Comparison of ENCODE assay signal across 8 mouse cellular contexts in the genomic region with DNA sequence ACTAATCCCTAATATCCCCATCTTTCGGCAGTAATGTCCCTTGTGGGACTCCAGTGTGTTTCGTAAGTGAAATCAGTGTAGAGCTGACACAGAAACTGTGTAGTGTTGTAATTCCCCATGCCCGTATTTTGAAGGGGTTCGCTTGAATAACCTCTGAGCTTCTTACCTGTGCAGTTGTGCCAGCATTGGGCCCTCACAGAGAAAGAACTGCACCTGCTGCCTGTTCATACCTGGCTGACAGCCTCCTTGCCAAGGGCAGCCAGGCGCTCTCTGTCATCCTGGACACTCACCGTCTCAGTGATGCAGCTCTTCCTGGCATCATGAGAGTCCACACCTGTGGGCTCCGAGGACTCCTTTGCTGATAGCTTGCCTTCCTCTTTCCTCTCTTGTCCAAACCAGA. TPM values are rescaled to one million over a fixed set of nuclear protein-coding genes. Genes with fewer than 3 reads are reported as not detected.
DNase-seq lines count a peak whose midpoint lies in the region; ATAC-seq and TF ChIP-seq lines count a peak whose summit lies in the region.

No protein-coding gene starts in this region.

- 82% methylated on average over 7 of the region's 7 CpGs for WGBS in heart, embryonic 12.5 days
- WGBS in forebrain, embryonic 15.5 days, result 78% methylated on average over 7 of the region's 7 CpGs
- WGBS in liver, postnatal 0 days (ENCODE audit: insufficient replicate concordance), result 68% methylated on average over 7 of the region's 7 CpGs

- no peak for ATAC-seq in heart, embryonic 12.5 days (ENCODE audit: insufficient number of reproducible peaks, low FRiP score)
- no peak for ATAC-seq in forebrain, embryonic 15.5 days (replicated peaks)
- no peak for ATAC-seq in liver, postnatal 0 days

- intact Hi-C loops in gastrocnemius, postnatal 36 days (cut with DNase I), result no loop called here
- intact Hi-C loops in gastrocnemius, postnatal 14 days (cut with DNase I; ENCODE audit: low total_unique reads), result no loop called here

- H3K4me3 ChIP-seq in heart, embryonic 12.5 days, result peak overlapping the region; percentile 64
- H3K4me3 ChIP-seq in bone marrow macrophage, adult 2 months (ENCODE audit: insufficient read depth, low read length), result peak overlapping the region; percentile 89; the same call in 1 of the 2 replicates
- peak overlapping the region; percentile 72 for H3K4me3 ChIP-seq in forebrain, embryonic 15.5 days
- peak overlapping the region; percentile 95 for H3K4me3 ChIP-seq in liver, postnatal 0 days (ENCODE audit: low read depth, low read length)

- H3K36me3 ChIP-seq in heart, embryonic 12.5 days, result no peaks in the 10 kb centered on the region
- H3K36me3 ChIP-seq in forebrain, embryonic 15.5 days, result 0 out of 2 replicates have a peak, but pooled peaks cover 6% of the 10 kb centered on the region
- H3K36me3 ChIP-seq in liver, postnatal 0 days (replicated peaks; ENCODE audit: insufficient read depth, low read length), result peaks cover 4% of the 10 kb centered on the region

- no peak for TF ChIP-seq CTCF in bone marrow macrophage, adult 2 months (IDR thresholded peaks at IDR 0.05; ENCODE audit: low read depth, low read length)
- no peak for TF ChIP-seq CTCF in liver, postnatal 0 days (IDR thresholded peaks at IDR 0.05; ENCODE audit: low read depth)

- TF ChIP-seq EP300 in liver, postnatal 0 days (IDR thresholded peaks at IDR 0.05; ENCODE audit: low read depth), result no peak

- TF ChIP-seq POLR2A in bone marrow macrophage, adult 2 months (IDR thresholded peaks at IDR 0.05; ENCODE audit: borderline replicate concordance, low read depth, low read length), result no peak

- no peak overlapping the region for H3K9ac ChIP-seq in heart, embryonic 12.5 days
- peak overlapping the region; percentile 75 for H3K9ac ChIP-seq in forebrain, embryonic 15.5 days (replicated peaks)
- peak overlapping the region; percentile 97 for H3K9ac ChIP-seq in liver, postnatal 0 days (replicated peaks)

- no peak overlapping the region for H3K27ac ChIP-seq in heart, embryonic 12.5 days (ENCODE audit: poor library complexity, severe bottlenecking)
- no peak overlapping the region for H3K27ac ChIP-seq in bone marrow macrophage, adult 2 months (ENCODE audit: insufficient read depth, low read depth, low read length)
- no peak overlapping the region for H3K27ac ChIP-seq in forebrain, embryonic 15.5 days (replicated peaks)
- peak overlapping the region; percentile 92; the same call in 1 of the 2 replicates for H3K27ac ChIP-seq in liver, postnatal 0 days (ENCODE audit: low read depth)

- no peak for DNase-seq in heart, adult 18-20 months
- no peak for DNase-seq in liver, postnatal 0 days
- no peak for DNase-seq in gastrocnemius, postnatal 36 days
- DNase-seq in natural killer cell, adult 2 months (ENCODE audit: low spot score in 2 of 2), result no peak
- no peak for DNase-seq in gastrocnemius, postnatal 14 days

- peaks cover 12% of the 10 kb centered on the region for H3K4me1 ChIP-seq in heart, embryonic 12.5 days (replicated peaks)
- H3K4me1 ChIP-seq in bone marrow macrophage, adult 2 months (ENCODE audit: control insufficient read depth, insufficient read depth, low read length), result peaks cover 7% of the 10 kb centered on the region
- peaks cover 24% of the 10 kb centered on the region for H3K4me1 ChIP-seq in forebrain, embryonic 15.5 days
- peaks cover 35% of the 10 kb centered on the region for H3K4me1 ChIP-seq in liver, postnatal 0 days (ENCODE audit: insufficient read depth)

- H3K27me3 ChIP-seq in heart, embryonic 12.5 days (replicated peaks), result peaks cover 6% of the 10 kb centered on the region
- H3K27me3 ChIP-seq in forebrain, embryonic 15.5 days, result no peaks in the 10 kb centered on the region
- no peaks in the 10 kb centered on the region for H3K27me3 ChIP-seq in liver, postnatal 0 days (ENCODE audit: insufficient read depth, low read length)

- H3K9me3 ChIP-seq in heart, embryonic 12.5 days (replicated peaks), result 0 out of 2 replicates have a peak, but pooled peaks cover 3% of the 10 kb centered on the region
- no peaks in the 10 kb centered on the region for H3K9me3 ChIP-seq in forebrain, embryonic 15.5 days
- H3K9me3 ChIP-seq in liver, postnatal 0 days (ENCODE audit: low read length), result no peaks in the 10 kb centered on the region

- peak overlapping the region; percentile 91 for H3K4me2 ChIP-seq in heart, embryonic 12.5 days
- peak overlapping the region; percentile 70 for H3K4me2 ChIP-seq in forebrain, embryonic 15.5 days (replicated peaks)
- peak overlapping the region; percentile 99 for H3K4me2 ChIP-seq in liver, postnatal 0 days (ENCODE audit: low read depth, low read length)

RNA-seq across cellular contexts. Expression of a gene that starts 1.3 kb away (rescaled TPM):
- 6.9 and 9.2 TPM in 2 replicates for polyA plus RNA-seq in heart, embryonic 12.5 days (2016; fragmentation: Nextera tagmentation; extraction: Ambion mirVana)
- 10 to 100 TPM; 15.9 to 16.9 TPM for total RNA-seq in heart, adult 18-20 months (2021)
- 47.2 and 58.5 TPM in 2 replicates for polyA plus RNA-seq in bone marrow macrophage, adult 2 months (2012; ENCODE audit: insufficient read depth, insufficient read length, missing spikeins)
- 26.2 and 27.3 TPM in 2 replicates for polyA plus RNA-seq in forebrain, embryonic 15.5 days (2015; fragmentation: Nextera tagmentation; extraction: Ambion mirVana)
- 6.2 and 6.4 TPM in 2 replicates for polyA plus RNA-seq in liver, postnatal 0 days (2015; fragmentation: Nextera tagmentation; extraction: Ambion mirVana)
- 10 to 100 TPM; 36.7 to 38.3 TPM for total RNA-seq in gastrocnemius, postnatal 36 days (2021)
- total RNA-seq in gastrocnemius, postnatal 14 days (2021), result 10 to 100 TPM; 25.7 to 28.5 TPM

RNA-seq across cellular contexts. Expression of a gene that starts 30.0 kb away (rescaled TPM):
- polyA plus RNA-seq in heart, embryonic 12.5 days (2016; fragmentation: Nextera tagmentation; extraction: Ambion mirVana), result 0.69 TPM in 1 of 2 replicates, not detected in the other
- total RNA-seq in heart, adult 18-20 months (2021), result 1 to 10 TPM; 2.5 to 2.6 TPM
- 33.8 and 36.3 TPM in 2 replicates for polyA plus RNA-seq in bone marrow macrophage, adult 2 months (2012; ENCODE audit: insufficient read depth, insufficient read length, missing spikeins)
- 1.4 and 1.6 TPM in 2 replicates for polyA plus RNA-seq in forebrain, embryonic 15.5 days (2015; fragmentation: Nextera tagmentation; extraction: Ambion mirVana)
- 0.75 and 0.81 TPM in 2 replicates for polyA plus RNA-seq in liver, postnatal 0 days (2015; fragmentation: Nextera tagmentation; extraction: Ambion mirVana)
- total RNA-seq in gastrocnemius, postnatal 36 days (2021), result 1 to 10 TPM; 1.3 to 1.8 TPM
- total RNA-seq in gastrocnemius, postnatal 14 days (2021), result 1 to 10 TPM; 3.0 to 3.6 TPM

Comparison
In these comparisons a context has a peak if more than half of its experiments do, and no peak if none do; other contexts are left out.
1. RNA of a gene that starts 30.0 kb away (polyA plus RNA-seq): 33.8 to 36.3 TPM in bone marrow macrophage, adult 2 months; 1.4 to 1.6 TPM in forebrain, embryonic 15.5 days, 0.75 to 0.81 TPM in liver, postnatal 0 days and 0.69 TPM in heart, embryonic 12.5 days; every median in the first group is over 10 times any median in the second.
2. Peak in every context shown above with its lines, with median percentiles within 50 percentile points of each other: H3K4me2 ChIP-seq and H3K4me3 ChIP-seq.